Mouse (Mus musculus): Measurements from ENCODE around the gene Ppm1h. TPM values are rescaled to one million over a fixed set of nuclear protein-coding genes. Genes with fewer than 3 reads are reported as not detected.

Ppm1h gene
- polyA plus RNA-seq, 1 experiment from 2014 or later = 4.9 TPM

DNA sequence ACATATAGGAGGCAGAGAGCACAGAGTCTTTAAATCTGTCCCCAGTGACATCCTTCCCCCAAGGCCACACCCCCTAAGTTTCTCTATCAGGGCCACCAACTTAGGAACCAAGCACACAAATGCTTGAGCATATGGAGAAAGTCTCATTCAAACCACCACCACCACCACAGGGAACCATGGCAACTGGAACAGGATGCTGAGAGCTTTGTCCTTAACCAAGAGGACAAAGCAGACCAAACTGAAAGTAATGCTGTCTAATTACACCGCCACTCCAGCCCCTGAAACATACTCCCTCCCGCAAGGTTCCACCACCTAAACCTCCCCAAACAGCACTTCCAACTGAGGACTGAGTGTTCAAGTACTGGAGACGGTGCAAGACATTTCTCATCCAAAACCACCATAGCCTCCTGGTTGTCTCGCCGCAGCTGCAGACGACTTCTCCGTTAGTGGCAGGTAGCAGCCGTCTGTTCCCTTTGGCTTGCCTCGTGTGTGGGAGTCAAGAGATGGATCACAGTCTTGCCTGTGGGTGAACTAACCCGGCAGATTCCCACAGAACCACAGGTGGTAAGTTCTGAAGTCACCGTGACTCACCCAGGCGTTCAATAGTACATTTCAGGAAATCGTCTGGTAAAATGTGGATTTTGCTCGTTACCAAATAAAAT is 39.3 kb downstream of the Ppm1h start:
- no peak overlapping the region for H3K4me3 ChIP-seq (ENCODE audit: control insufficient read depth in 1 of 2, insufficient read depth in 1 of 2, low read depth in 1 of 2, low read length in 2 of 2)
- H3K36me3 ChIP-seq (ENCODE audit: control insufficient read depth, insufficient read depth, low read length) = no peaks in the 10 kb centered on the region
- H3K27me3 ChIP-seq (ENCODE audit: control insufficient read depth, insufficient read depth, low read length) = no peaks in the 10 kb centered on the region
- peaks cover 0 to 14% of the 10 kb centered on the region in 2 experiments; a peak in 2 of 4 replicates for H3K4me1 ChIP-seq (ENCODE audit: control insufficient read depth in 2 of 2, insufficient read depth in 2 of 2, low read length in 2 of 2)
- H3K27ac ChIP-seq (replicated peaks in 1 of 2; ENCODE audit: control insufficient read depth in 1 of 2, insufficient read depth in 1 of 2, low read depth in 2 of 2, low read length in 2 of 2) = no peak overlapping the region
- H3K9ac ChIP-seq (ENCODE audit: low read length) = no peak overlapping the region
- WGBS = 71% methylated on average over 14 of the region's 14 CpGs
- ATAC-seq (ENCODE audit: insufficient number of reproducible peaks, insufficient read depth, low FRiP score, low read depth) = no peak
- H3K9me3 ChIP-seq (ENCODE audit: control insufficient read depth, low read length) = no peaks in the 10 kb centered on the region
- H3K4me2 ChIP-seq (ENCODE audit: low read length) = no peak overlapping the region

DNA sequence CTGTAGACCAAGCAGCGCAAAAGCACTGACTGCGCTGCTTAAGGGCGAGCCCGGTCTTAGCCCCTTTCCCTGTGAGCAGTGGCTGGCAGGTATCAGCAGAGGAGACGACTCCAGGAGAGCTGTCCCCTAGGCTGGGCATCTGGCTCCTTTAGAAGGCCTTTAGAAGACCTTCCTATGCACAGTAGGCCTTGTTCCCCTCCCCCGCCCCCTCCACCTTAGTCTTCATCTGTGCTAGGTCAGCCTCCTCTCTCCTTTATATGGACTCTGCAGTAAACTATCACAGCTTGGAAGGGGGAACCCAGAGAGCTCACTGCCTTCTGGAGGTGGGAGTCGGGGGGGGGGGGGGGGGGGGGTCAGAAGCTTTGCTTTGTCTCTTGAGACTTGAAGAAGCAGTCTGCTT is 40.4 kb downstream of the Ppm1h start:
- Histone ChIP-seq H3K9me3 (ENCODE audit: control insufficient read depth, low read length) (no peaks in the 10 kb centered on the region), H3K4me2 (ENCODE audit: low read length) (no peak overlapping the region), H3K36me3 (ENCODE audit: control insufficient read depth, insufficient read depth, low read length) (no peaks in the 10 kb centered on the region), H3K4me1 (ENCODE audit: control insufficient read depth in 2 of 2, insufficient read depth in 2 of 2, low read length in 2 of 2) (peaks cover 0 to 14% of the 10 kb centered on the region in 2 experiments; a peak in 2 of 4 replicates), H3K4me3 (ENCODE audit: control insufficient read depth in 1 of 2, insufficient read depth in 1 of 2, low read depth in 1 of 2, low read length in 2 of 2) (no peak overlapping the region), H3K27me3 (ENCODE audit: control insufficient read depth, insufficient read depth, low read length) (no peaks in the 10 kb centered on the region), H3K9ac (ENCODE audit: low read length) (no peak overlapping the region), H3K27ac (replicated peaks in 1 of 2; ENCODE audit: control insufficient read depth in 1 of 2, insufficient read depth in 1 of 2, low read depth in 2 of 2, low read length in 2 of 2) (no peak overlapping the region)
- no peak for ATAC-seq (ENCODE audit: insufficient number of reproducible peaks, insufficient read depth, low FRiP score, low read depth)
- 62% methylated on average over 7 of the region's 7 CpGs for WGBS

DNA sequence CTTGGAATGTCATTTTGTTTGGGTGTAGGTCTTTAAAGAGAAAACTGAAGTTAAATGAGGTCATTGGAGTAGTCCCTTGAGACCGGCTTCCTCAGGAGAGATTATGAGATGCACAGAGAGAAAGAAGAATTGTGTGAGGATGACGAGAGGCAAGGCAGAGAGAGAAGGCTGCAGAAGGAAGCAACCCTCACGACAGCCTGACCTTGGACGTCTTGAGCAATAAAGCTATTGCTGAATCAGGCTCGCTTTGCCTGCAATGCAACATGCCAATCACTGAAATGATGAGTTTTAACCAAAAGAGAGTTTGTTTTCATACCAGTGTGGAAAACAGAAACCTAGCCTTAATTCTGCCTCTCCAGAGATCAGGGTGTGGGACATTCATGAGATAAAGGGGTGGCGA is 43.5 kb downstream of the Ppm1h start:
- Histone ChIP-seq H3K9me3 (ENCODE audit: control insufficient read depth, low read length) (no peaks in the 10 kb centered on the region), H3K4me2 (ENCODE audit: low read length) (no peak overlapping the region), H3K27me3 (ENCODE audit: control insufficient read depth, insufficient read depth, low read length) (no peaks in the 10 kb centered on the region), H3K4me1 (ENCODE audit: control insufficient read depth in 2 of 2, insufficient read depth in 2 of 2, low read length in 2 of 2) (peaks cover 0 to 10% of the 10 kb centered on the region in 2 experiments; a peak in 2 of 4 replicates), H3K9ac (ENCODE audit: low read length) (no peak overlapping the region), H3K36me3 (ENCODE audit: control insufficient read depth, insufficient read depth, low read length) (no peaks in the 10 kb centered on the region), H3K27ac (replicated peaks in 1 of 2; ENCODE audit: control insufficient read depth in 1 of 2, insufficient read depth in 1 of 2, low read depth in 2 of 2, low read length in 2 of 2) (no peak overlapping the region), H3K4me3 (ENCODE audit: control insufficient read depth in 1 of 2, insufficient read depth in 1 of 2, low read depth in 1 of 2, low read length in 2 of 2) (no peak overlapping the region)
- 73% methylated on average over 6 of the region's 6 CpGs for WGBS
- no peak for ATAC-seq (ENCODE audit: insufficient number of reproducible peaks, insufficient read depth, low FRiP score, low read depth)

DNA sequence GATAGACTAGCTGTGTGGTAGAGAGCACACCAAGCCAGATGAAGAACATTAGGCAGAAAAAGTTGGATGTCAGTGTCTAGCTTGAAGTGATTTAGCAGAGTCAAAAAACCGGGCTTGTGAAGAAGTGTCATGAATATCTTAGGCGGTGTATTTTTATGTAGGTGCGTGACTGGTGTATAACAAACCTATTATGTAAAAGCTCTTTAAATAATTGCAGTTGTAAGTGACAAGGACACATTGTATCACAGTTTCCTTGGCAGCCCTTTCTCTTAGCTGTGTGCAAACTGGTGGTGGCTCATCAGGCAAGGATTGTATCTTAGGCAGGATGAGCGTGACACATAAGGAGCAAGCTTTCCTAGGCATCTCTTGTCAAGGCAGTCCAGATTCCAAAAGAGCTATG is 46.1 kb downstream of the Ppm1h start:
- H3K9ac ChIP-seq (ENCODE audit: low read length) = no peak overlapping the region
- no peaks in the 10 kb centered on the region for H3K36me3 ChIP-seq (ENCODE audit: control insufficient read depth, insufficient read depth, low read length)
- no peaks in the 10 kb centered on the region for H3K9me3 ChIP-seq (ENCODE audit: control insufficient read depth, low read length)
- ATAC-seq (ENCODE audit: insufficient number of reproducible peaks, insufficient read depth, low FRiP score, low read depth) = no peak
- H3K4me1 ChIP-seq (ENCODE audit: control insufficient read depth in 2 of 2, insufficient read depth in 2 of 2, low read length in 2 of 2) = peaks cover 0 to 4% of the 10 kb centered on the region in 2 experiments; a peak in 2 of 4 replicates
- no peak overlapping the region for H3K4me2 ChIP-seq (ENCODE audit: low read length)
- no peak overlapping the region for H3K27ac ChIP-seq (replicated peaks in 1 of 2; ENCODE audit: control insufficient read depth in 1 of 2, insufficient read depth in 1 of 2, low read depth in 2 of 2, low read length in 2 of 2)
- no peaks in the 10 kb centered on the region for H3K27me3 ChIP-seq (ENCODE audit: control insufficient read depth, insufficient read depth, low read length)
- H3K4me3 ChIP-seq (ENCODE audit: control insufficient read depth in 1 of 2, insufficient read depth in 1 of 2, low read depth in 1 of 2, low read length in 2 of 2) = no peak overlapping the region
- WGBS = 74% methylated on average over 4 of the region's 4 CpGs

DNA sequence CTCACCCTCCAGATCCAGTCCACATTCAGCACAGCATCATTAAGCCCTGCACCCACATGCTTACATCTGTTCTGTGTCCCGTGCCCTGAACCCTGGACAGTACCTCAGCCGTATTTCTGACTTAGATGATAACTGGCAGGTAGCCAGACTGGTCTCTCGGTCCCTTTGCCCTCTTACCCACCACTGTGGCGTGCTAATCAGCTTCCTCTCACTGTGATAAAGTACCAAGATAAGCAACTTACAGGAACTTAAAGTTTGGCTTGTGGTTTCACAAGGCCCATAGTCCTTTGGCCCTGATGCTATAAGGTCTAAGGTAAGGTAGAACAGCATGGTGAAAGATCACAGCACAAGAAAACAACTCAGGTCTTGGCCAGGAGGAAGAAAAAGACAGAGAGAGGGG is 48.7 kb downstream of the Ppm1h start:
- no peak overlapping the region for H3K27ac ChIP-seq (replicated peaks in 1 of 2; ENCODE audit: control insufficient read depth in 1 of 2, insufficient read depth in 1 of 2, low read depth in 2 of 2, low read length in 2 of 2)
- peaks cover 0 to 4% of the 10 kb centered on the region in 2 experiments; a peak in 2 of 4 replicates for H3K4me1 ChIP-seq (ENCODE audit: control insufficient read depth in 2 of 2, insufficient read depth in 2 of 2, low read length in 2 of 2)
- no peak overlapping the region for H3K4me2 ChIP-seq (ENCODE audit: low read length)
- WGBS = 22% methylated on average over 4 of the region's 4 CpGs
- no peaks in the 10 kb centered on the region for H3K36me3 ChIP-seq (ENCODE audit: control insufficient read depth, insufficient read depth, low read length)
- no peaks in the 10 kb centered on the region for H3K9me3 ChIP-seq (ENCODE audit: control insufficient read depth, low read length)
- ATAC-seq (ENCODE audit: insufficient number of reproducible peaks, insufficient read depth, low FRiP score, low read depth) = no peak
- H3K27me3 ChIP-seq (ENCODE audit: control insufficient read depth, insufficient read depth, low read length) = no peaks in the 10 kb centered on the region
- H3K4me3 ChIP-seq (ENCODE audit: control insufficient read depth in 1 of 2, insufficient read depth in 1 of 2, low read depth in 1 of 2, low read length in 2 of 2) = no peak overlapping the region
- no peak overlapping the region for H3K9ac ChIP-seq (ENCODE audit: low read length)

DNA sequence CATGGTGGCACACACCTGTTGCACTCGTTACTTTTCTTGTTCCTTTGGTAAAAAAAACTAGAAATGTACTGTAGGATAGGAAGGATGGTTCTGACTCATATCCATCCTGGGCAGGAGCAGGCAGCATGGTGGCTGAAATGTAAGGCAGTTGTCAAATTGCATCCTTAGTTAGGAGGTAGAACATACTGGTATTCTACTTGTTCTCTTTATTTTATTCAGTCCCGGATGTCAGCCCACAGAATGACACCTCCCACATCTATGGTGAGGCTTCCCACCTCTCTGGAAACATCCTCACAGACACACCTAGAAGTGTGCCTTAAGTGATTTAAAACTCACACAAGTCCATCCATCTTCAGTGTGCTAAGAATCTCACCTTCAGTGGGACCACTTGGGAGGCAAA is 49.6 kb downstream of the Ppm1h start:
- Histone ChIP-seq H3K4me2 (ENCODE audit: low read length) (no peak overlapping the region), H3K9ac (ENCODE audit: low read length) (no peak overlapping the region), H3K4me3 (ENCODE audit: control insufficient read depth in 1 of 2, insufficient read depth in 1 of 2, low read depth in 1 of 2, low read length in 2 of 2) (no peak overlapping the region), H3K9me3 (ENCODE audit: control insufficient read depth, low read length) (no peaks in the 10 kb centered on the region), H3K36me3 (ENCODE audit: control insufficient read depth, insufficient read depth, low read length) (no peaks in the 10 kb centered on the region), H3K4me1 (ENCODE audit: control insufficient read depth in 2 of 2, insufficient read depth in 2 of 2, low read length in 2 of 2) (peaks cover 0 to 4% of the 10 kb centered on the region in 2 experiments; a peak in 2 of 4 replicates), H3K27ac (replicated peaks in 1 of 2; ENCODE audit: control insufficient read depth in 1 of 2, insufficient read depth in 1 of 2, low read depth in 2 of 2, low read length in 2 of 2) (no peak overlapping the region), H3K27me3 (ENCODE audit: control insufficient read depth, insufficient read depth, low read length) (no peaks in the 10 kb centered on the region)
- WGBS = 74% methylated on average over 2 of the region's 2 CpGs
- no peak for ATAC-seq (ENCODE audit: insufficient number of reproducible peaks, insufficient read depth, low FRiP score, low read depth)

DNA sequence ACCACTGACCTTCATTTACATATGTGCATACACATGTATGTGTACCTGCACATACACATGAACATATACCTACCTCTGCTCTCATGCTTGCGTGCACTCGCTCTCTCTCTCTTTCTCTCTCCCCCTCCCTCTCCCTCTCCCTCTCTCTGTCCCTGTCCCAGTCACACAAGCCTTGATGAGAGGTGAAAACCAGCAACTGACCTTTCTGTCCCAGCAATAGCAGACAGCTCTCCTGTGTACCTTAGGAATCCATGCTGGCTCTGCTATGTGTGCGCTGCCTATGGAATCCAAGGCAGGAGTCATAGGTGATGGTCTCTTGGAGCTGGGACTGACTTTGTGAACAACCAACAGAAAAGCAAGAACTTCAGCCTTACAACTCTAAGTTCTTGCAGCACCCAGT is 53.6 kb downstream of the Ppm1h start:
- Histone ChIP-seq H3K4me1 (ENCODE audit: control insufficient read depth in 2 of 2, insufficient read depth in 2 of 2, low read length in 2 of 2) (no peaks in the 10 kb centered on the region), H3K4me3 (ENCODE audit: control insufficient read depth in 1 of 2, insufficient read depth in 1 of 2, low read depth in 1 of 2, low read length in 2 of 2) (no peak overlapping the region), H3K9me3 (ENCODE audit: control insufficient read depth, low read length) (no peaks in the 10 kb centered on the region), H3K9ac (ENCODE audit: low read length) (no peak overlapping the region), H3K36me3 (ENCODE audit: control insufficient read depth, insufficient read depth, low read length) (no peaks in the 10 kb centered on the region), H3K4me2 (ENCODE audit: low read length) (no peak overlapping the region), H3K27ac (replicated peaks in 1 of 2; ENCODE audit: control insufficient read depth in 1 of 2, insufficient read depth in 1 of 2, low read depth in 2 of 2, low read length in 2 of 2) (no peak overlapping the region), H3K27me3 (ENCODE audit: control insufficient read depth, insufficient read depth, low read length) (no peaks in the 10 kb centered on the region)
- no peak for ATAC-seq (ENCODE audit: insufficient number of reproducible peaks, insufficient read depth, low FRiP score, low read depth)
- 98% methylated on average over 3 of the region's 3 CpGs for WGBS

DNA sequence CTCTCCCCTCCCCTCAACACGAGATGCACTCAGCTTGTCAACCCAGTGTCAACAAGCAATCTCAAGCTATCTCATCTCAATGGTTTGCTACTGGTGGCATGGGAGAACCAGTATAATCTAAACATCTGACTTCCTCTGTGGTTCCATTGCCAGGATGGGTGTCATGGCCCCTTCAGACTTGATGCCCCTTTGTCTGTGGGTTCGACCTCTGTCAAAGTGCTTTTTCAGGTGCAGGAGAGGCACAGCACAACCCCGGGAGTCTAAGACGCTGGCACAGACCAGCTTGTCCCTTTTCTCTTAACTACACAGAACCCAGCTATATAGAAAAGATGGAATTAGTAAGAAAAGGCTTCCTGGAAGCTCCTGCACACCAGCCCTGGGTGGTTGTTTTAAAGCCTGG is 56.0 kb downstream of the Ppm1h start:
- WGBS = 78% methylated on average over 4 of the region's 4 CpGs
- Histone ChIP-seq H3K4me3 (ENCODE audit: control insufficient read depth in 1 of 2, insufficient read depth in 1 of 2, low read depth in 1 of 2, low read length in 2 of 2) (no peak overlapping the region), H3K4me2 (ENCODE audit: low read length) (no peak overlapping the region), H3K9ac (ENCODE audit: low read length) (no peak overlapping the region), H3K27me3 (ENCODE audit: control insufficient read depth, insufficient read depth, low read length) (no peaks in the 10 kb centered on the region), H3K9me3 (ENCODE audit: control insufficient read depth, low read length) (no peaks in the 10 kb centered on the region), H3K4me1 (ENCODE audit: control insufficient read depth in 2 of 2, insufficient read depth in 2 of 2, low read length in 2 of 2) (peaks cover 3 to 4% of the 10 kb centered on the region in 2 experiments; a peak in 1 of 4 replicates), H3K27ac (replicated peaks in 1 of 2; ENCODE audit: control insufficient read depth in 1 of 2, insufficient read depth in 1 of 2, low read depth in 2 of 2, low read length in 2 of 2) (no peak overlapping the region), H3K36me3 (ENCODE audit: control insufficient read depth, insufficient read depth, low read length) (no peaks in the 10 kb centered on the region)
- no peak for ATAC-seq (ENCODE audit: insufficient number of reproducible peaks, insufficient read depth, low FRiP score, low read depth)

Data from heart, embryonic 14.5 days (tissue).